Mouse (Mus musculus) granulocyte monocyte progenitor cell, adult 5-6 weeks (primary cell): ENCODE data around the gene Tgfbrap1. TPM values are rescaled to one million over a fixed set of nuclear protein-coding genes. Genes with fewer than 3 reads are reported as not detected.
"Not testable (repeated sequence)": the region's sequence is repeated elsewhere in the genome, so short reads cannot be mapped to it uniquely, and the experiment has no call there.

Source experiments
- ATAC-seq: replicated peaks from 2 replicates; pipeline ENCODE4 v1.8.0; 2016; ENCODE audit warnings: mild to moderate bottlenecking, moderate TSS enrichment, inconsistent platforms; ENCODE audit not compliant: poor library complexity, severe bottlenecking
- total RNA-seq, 2 experiments: library from RNA; stranded (forward) in 1 of 2; stranded (reverse) in 1 of 2; fragments of 200-712, 200-1000 nt in 1 of 2; fragments of >200 nt in 1 of 2; fragmentation: Nextera tagmentation in 1 of 2; gene quantifications; 2 replicates each; pipeline ENCODE4 v1.2.3; 2014 to 2017

Gene Tgfbrap1
- total RNA-seq (2014; fragmentation: Nextera tagmentation): 17.0 and 27.6 TPM in 2 replicates
- total RNA-seq (2017): 9.0 and 11.8 TPM in 2 replicates

DNA sequence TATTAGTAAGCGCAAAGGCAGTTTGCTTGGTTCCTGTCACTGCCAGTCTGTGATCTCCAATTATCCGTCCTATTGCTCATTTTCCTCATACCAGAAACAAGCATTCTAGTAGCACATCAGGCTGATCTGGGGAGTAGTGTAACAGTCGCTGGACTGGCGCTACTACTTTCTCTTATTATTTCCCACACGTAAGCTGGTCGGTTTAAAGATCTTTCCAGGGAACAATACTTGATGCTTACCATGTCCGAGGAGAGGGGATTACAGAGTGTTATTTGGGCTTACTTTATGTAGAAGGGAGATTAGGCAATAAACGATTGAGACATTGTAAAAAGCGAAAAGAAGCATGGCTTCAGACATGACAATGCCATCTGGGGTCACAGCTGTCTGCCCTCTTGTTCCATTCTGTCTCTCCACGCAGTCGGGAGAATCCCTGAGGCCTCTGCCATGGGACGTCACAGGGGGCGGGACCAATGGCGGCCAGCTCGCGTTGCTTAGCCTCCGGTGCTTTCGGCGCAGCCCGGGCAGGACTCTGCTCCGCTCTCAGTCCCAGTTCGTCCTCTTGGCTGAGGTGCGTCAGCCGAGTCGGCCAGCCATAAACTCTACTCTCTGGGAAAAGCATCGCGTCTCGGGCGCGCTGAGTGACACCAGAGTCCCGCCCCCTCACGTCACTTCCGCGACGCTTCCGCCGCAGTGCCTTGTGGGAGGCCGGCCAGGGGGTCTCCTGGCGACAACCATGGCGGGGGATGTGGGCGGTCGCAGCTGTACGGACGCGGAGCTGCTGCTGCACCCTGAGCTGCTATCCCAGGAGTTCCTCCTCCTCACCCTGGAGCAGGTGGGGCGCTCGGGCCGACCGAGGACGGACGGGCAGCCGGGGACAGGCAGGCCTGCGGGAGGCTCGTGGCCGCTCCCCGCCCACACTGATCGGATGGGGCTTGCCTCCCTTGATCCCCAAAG is at the start of gene Tgfbrap1, which contains the start of gene AI597479:
TSS of gene Tgfbrap1 (minus strand) at position 607 of the 954 bp plus-strand sequence.
TSS of gene AI597479 (plus strand) at position 680 of the 954 bp plus-strand sequence.
- ATAC-seq: peak; percentile 96

DNA sequence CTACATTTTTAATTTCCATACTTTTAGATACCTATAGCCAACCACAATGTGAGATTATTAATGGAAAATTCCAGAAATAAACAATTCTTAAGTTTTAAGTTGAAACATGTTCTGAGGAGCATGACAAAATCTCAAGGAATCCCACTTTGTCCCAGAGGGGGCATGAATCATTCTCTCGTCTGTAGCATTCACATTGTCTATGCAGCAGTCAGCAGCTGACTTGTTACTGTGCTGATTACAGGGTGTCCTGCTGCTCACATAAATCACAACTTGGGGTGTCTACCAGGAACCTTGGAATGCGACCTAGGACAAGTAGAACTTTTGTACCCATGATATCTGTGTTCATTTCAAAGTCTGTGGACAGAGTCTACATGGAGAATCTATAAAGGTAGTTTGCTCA is 49.0 kb upstream of the Tgfbrap1 start:
- no peak for ATAC-seq

DNA sequence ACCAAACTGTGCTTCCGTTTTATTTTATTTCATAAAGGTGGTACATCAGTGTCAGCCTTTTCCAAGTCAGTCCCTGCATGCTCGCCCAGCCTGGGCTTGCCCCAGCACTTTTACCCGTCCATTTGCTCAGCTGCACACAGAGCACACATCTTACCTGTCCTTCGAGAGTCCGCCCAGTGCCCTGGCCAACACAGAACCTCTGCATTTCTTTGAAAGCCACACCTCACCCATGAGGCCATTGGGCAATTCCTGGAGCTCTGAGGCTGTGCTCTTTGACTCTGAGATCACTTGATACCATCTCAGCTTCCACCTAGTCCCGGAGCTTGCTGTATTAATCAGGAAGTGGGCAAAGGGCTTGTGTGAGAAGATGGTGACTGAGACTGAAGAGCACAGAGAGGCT is 47.0 kb upstream of the Tgfbrap1 start:
- ATAC-seq: no peak

DNA sequence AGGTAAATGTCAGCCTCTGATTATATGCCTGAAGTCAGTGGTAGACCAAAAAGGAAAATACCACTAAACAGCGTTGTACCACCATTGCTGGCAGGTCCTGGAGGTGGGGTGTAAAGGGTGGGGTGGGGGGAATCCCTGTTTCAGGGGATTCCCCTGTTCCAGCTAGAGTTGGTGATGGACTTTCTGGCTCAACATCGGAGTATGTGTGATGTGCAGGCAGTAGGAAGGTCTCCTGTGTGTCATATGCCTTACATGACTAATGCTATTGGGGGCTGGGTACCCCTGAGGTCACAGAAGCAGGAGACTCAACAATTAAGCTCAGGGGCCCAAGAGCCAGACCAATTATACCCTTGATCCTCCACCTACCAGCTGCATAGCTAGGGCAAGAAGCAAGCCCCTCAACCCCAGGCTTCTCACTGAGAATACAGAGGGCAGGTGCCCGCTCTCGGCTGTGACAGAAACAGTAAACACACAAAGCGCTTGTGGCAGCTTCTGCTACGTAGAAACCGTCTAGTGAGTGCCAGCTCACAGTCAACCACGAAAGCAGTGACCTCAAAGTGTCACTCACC is 46.0 kb upstream of the Tgfbrap1 start:
- ATAC-seq: no peak

DNA sequence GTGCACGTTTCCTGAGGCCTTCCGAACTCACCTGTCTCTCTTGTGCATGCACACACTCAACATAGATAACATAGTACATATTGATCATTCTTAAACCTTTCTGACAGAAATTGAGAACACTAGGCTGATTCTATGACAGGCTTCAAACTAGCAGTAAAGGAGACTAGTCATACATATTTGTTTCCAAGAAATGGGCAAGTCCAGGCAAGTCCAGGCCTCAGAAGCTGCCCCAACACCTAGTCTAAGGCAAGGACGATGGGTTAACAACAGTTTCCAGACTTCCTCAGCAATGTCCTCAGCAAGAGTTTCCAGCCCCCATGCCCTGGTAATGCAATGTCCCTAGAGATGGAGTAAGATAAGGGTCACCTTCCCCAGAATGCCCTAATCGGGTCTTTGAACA is 45.4 kb upstream of the Tgfbrap1 start:
- no peak for ATAC-seq

DNA sequence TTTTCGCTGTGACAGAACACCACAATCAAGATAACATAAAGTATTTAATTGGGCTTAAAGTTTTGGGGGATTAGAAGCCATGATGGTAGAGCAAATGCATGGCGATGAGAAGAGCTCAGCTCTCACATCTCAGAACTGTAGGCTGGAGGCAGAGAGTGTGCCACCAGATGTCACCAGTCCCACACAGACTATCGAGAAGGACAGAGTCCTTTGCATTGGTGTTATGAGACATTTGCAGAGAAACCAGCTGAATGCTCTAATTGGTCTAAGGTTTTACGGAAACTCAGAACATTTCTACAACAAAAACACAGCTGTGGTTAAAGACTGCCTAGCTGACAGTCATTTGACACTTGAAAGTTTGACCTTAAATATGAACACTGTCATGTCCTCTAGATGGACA is 44.8 kb upstream of the Tgfbrap1 start:
- no peak for ATAC-seq

DNA sequence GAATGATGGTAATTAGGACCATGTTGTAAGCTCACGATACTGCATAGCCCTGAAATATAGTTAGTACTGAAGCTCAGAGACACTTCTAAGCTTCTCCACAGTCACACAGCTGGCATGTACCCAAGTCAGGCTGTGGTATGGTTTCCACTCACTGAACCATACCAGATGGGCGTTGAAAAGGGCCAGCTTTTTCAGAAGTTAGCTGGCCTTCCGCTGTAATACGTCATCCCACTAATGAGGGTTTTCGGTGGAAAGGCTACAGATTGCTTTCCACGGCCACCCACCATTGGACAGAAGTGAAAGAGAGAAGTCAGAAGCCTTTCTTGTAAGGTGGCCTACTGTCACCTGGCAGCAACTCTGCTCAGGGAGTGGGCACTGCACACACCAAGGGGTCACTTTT is 44.4 kb upstream of the Tgfbrap1 start:
- no peak for ATAC-seq

DNA sequence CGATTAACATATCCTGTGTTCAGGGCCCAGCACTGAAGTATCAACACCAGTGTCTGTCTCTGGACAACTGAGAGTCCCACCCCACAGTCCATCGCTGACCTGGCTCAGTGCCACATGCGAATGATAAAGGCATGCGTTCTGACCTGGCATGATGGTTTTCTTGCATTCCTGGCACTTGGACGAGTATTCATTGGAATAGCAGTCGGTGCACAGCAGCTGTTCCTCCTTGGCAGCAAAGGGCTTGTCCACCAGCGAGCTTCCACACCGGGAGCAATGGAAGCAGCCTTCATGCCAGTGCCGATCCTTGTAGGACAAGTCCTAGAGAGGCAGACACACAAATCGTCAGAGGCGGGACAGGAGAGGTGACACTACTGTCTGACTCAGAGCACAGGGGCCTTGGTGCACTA is 43.1 kb upstream of the Tgfbrap1 start:
- no peak for ATAC-seq

DNA sequence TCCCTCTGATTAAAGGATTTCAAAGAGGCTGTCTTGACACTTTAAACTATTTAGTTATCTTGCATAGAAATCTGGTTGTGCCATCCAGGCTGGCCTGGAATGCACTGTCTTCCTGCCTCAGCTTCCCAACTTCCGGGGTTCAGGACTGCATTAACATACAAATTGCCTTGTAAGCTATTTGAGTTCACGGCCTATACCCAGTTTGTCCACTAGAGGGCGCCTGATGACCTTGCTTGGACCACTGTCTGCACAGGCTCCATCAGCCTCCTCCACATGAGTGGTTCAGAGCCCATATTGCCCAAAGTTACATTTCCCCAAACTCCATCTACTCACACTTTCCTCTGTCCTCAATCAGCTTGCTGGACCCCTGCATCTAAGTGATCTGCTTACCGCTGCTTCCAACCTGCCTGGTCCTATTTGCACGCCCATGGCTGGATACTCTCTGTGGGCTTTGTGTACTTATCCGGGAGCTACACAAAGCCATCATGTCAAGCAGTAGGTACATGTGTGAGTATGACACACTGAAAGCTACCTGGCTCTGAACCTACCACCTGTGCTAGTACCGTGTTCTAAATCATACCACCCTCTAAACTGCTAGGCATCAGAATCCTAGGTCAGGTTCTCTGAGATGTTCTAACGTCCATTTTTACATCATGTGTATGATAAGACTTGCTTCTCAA is 41.3 kb upstream of the Tgfbrap1 start:
- ATAC-seq: peak; percentile 96

DNA sequence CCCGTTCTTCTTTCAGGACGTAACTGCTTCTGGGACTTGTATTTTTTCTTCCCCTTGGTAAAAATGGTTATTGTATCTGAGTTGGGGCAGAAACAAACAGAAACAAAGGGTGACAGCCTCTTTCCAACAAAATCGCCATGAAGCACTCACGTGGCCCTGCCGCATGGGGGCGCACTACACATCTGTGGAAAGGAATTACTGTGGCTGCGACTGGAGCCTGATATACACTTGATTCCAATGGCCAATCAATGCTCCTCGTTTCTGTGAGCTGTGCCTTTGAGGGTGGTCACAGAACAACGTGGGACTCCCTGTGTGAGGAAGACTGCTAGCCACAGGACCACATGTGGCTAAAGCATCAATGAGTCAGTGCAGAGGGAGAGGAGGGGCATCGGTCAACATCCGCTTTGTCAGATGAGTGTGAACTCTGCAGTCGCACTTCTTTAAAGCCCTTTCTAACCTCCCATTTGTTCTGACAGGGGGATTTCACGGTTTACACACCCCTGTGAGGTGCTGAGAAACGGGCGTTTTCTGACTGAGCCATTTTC is 39.9 kb upstream of the Tgfbrap1 start:
- ATAC-seq: 0 out of 2 replicates have a peak, but pooled peaks have one; percentile 20

DNA sequence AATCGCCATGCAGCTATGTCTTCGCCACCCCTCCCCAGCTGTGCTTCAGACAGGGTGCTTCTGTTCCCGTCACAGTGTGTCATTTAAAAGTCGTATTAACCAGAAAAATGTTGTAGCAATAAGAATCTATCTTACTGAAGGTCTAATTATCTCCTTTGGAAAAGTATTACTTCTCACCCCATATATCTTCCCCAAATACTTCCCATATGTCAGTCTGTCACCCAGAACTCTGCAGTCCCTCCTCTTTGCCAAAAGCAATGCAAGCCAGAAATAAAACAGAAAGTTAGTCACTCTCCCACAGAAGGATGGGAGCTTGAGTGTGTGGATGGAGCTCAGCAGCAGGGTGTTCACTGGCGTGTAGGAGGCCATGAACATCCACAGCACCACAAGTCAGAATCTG is 38.9 kb upstream of the Tgfbrap1 start:
- no peak for ATAC-seq

DNA sequence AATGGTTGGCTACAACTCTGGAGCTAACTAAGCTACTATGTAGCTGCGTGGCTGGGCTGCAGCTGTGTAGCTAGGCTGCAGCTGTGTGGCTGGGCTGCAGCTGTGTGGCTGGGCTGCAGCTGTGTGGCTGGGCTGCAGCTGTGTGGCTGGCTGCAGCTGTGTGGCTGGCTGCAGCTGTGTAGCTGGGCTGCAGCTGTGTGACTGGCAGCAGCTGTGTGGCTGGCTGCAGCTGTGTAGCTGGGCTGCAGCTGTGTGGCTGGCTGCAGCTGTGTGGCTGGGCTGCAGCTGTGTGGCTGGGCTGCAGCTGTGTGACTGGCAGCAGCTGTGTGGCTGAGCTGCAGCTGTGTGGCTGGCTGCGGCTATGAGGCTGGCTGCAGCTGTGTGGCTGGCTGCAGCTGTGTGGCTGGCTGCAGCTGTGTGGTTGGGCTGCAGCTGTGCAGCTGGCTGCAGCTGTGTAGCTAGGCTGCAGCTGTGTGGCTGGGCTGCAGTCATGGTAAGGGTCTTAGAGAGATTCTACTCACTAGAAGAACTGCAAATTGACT is 38.1 kb upstream of the Tgfbrap1 start:
- ATAC-seq: not testable (repeated sequence)

DNA sequence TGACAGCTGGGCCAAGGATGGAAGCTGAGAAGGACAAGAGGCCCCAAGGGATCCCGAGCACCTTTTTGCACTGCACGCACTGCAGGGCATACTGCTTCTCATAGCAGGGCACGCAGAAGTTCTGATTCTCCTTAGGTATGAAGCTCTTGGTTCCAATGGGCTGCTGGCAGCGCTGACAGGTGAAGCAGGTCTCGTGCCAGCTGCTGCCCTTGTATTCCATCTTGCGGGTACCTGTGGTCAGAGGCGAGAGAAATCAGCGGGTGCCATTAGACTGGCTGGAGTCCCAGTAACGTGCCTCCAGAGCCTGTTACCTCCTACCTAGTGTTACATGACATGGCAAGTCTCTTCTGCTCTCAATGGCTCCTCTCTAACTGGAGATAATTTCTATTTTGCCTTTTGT is 33.2 kb upstream of the Tgfbrap1 start:
- ATAC-seq: no peak

DNA sequence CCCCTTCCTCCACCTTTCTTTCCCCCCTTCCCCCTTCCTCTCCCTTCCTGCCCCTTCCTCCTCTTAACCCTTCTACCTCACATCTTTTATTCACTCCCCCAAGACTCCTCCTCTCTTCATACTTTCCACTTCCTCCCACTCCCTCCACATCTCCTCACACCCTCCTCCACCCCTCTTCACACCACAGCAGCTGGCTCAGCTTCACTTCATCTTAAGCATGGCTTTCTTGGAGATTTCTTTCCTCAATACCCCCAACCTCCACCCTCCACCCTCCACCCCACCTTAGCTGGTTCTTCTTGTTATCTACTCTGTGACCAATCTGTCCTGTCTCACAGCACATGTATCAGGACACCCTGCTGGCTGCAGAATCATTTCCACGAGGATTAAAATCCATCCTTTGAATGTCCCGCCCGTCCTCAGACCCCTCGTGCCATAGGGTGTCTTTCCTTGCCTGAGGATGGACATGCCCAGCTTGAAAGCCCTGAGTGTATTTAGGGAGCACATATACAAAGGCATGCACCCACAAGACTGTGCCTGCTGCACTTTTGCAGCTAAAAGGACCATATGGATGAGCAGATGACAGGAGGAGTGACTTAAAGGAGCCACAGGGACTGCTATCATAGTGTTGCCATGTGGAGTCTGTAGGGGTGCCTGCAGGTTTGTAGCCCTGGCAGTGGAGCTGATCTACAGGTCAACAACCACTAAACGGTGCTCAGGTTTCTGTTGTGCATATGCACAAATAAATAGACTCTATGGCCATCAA is 32.0 kb upstream of the Tgfbrap1 start:
- ATAC-seq: peak; percentile 9

DNA sequence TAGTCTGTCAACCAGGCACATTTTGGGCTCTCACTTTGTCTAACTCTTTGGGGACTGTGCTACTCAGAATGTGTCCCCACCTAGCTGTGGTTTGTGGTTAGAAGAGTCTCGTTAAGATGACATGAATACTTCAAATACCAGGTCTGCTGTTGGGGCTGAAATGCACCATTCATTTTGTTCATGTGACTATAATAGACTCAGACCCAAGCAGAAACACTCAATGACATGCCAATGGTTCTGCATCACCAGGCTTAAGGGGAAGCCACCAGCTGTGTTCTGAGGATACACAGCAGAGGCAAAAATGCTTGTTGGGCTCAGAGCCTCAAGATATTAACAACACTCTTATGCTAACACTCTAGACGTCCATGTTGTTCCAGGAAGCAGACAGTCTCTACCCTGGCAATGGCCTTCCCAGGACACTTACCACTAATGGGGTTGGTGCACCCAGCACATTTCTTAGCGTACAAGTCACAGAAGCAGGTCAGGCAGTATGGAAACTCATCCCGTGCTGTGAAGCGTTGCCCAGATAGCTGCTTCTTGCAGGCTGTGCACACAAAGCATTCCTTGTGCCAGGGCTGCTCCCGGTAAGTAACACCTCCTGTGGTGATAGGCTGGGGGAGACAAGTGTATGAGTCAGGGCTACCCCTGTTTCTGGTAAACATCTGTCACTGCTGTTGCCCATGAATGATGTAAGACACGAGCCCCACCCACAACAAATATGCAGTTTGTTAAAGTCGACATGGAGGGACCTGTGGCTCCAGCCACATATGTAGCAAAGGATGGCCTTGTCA is 29.6 kb upstream of the Tgfbrap1 start:
- ATAC-seq: no peak

DNA sequence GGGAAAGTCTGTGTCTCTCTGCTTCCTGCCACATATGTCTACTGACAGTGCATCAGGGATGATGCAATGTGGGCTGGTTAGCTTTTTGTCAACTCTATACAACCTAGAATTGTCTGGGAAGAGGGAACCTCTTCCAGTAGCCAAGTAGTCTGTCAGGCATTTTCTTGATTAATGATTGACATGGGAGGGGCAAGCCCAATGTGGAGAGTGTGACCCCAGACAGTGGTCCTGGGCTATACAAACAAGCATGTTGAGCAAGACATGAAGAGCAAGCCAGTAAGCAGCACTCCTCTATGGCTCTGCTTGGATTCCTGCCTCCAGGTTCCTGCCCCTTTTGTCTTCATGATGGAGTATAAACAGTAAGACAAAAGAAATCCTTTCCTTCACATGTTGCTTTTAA is 28.8 kb upstream of the Tgfbrap1 start:
- ATAC-seq: no peak

DNA sequence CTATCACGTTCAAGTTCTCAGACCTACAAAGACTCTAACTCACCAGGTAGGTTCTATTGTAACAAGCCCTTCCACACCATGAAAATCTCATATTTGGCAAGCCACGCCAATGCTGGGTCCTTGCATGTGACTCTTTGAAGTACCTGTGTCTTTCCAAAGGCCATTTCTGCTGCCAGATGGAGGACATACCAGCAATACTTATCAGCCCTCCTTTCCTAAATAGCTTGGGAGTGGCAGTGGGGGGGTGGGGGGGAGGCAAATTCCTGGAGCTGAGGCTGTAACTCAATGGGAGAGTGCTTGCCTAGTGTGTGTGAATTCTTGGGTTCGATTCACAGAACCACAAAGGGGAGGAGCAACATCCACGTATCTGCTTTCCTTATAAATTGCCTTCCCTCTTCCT is 26.3 kb upstream of the Tgfbrap1 start:
- no peak for ATAC-seq

DNA sequence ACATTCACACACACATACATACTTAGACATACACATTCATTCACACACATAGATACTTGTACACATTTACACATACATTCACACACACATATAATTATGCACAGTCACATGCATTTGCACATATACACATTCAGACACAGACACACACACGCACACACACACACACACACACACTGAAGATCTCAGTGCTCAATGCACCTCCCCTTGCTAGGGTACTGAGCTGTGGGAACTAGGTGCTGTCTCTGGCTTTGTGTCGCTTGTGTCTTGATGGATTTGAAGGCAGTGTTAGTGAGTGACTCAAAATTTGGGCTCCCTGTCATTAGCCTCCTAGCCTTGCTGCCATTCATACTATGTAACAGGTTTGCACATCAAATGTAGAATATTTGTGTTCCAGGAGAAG is 24.2 kb upstream of the Tgfbrap1 start:
- ATAC-seq: no peak

DNA sequence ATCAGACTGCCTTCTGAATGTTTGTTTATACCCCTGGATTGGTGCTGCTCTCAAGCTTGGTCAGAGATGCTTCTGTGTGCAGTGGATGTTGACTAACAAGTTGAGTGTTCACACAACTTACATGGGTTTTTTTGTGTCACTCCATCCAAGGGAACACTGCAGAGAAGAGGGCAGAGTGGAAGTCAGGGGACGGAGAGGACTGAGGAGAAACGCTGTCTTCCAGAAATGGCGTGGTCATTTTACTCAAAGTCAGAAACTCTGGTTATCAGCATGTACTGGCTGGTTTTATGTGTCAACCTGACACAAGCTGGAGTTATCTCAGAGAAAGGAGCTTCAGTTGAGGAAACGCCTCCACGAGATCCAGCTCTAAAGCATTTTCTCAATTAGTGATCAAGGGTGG is 22.5 kb upstream of the Tgfbrap1 start:
- ATAC-seq: no peak
